Mouse (Mus musculus) adrenal gland, adult 2 months (tissue): ENCODE measurements around the gene Tada2a. TPM values are rescaled to one million over a fixed set of nuclear protein-coding genes. Genes with fewer than 3 reads are reported as not detected.

ENCODE experiments used
- DNase-seq: peaks from one replicate; pipeline ENCODE4 v3.0.0; 2021
- polyA plus RNA-seq: library from polyadenylated mRNA; depleted of rRNA; stranded (reverse); fragments of >200 nt; gene quantifications from 2 replicates; pipeline ENCODE4 v1.2.3, GENCODE M21; 2012; rRNA removed
- total RNA-seq, 2 experiments: library from RNA; stranded (reverse); gene quantifications; 2 replicates each; pipeline ENCODE4 v1.2.3; 2021

The Tada2a gene
- total and polyA plus RNA-seq, 3 experiments: 3.1 to 16.3 (median 12.5) TPM

GRCm38 (mm10) chr11:84063631-84064209 lies 65.7 kb downstream of the Tada2a start:
- no peak for DNase-seq

DNA sequence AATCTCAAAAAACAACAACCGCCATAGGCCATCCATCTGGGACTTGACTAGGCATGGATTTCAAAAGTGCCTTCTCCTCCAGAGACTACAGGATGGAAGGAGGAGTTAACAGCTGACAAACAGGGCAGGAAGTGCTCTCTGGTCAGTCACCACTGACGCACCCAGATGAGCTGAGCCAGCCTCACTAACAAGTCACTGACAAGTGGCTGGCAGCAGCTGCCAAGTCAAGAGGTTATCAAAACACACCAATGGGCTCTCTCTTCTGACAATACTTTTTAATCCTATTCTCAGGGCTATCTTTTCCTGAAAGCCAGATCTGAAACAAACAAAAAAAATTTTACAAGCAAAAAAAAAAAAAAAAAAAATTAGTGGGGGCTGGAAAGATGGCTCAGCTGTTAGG lies 66.6 kb downstream of the Tada2a start:
- DNase-seq: peak; percentile 63

- no peak for DNase-seq
Measured at GRCm38 (mm10) chr11:84061881-84062280, 67.5 kb downstream of the Tada2a start.

DNA sequence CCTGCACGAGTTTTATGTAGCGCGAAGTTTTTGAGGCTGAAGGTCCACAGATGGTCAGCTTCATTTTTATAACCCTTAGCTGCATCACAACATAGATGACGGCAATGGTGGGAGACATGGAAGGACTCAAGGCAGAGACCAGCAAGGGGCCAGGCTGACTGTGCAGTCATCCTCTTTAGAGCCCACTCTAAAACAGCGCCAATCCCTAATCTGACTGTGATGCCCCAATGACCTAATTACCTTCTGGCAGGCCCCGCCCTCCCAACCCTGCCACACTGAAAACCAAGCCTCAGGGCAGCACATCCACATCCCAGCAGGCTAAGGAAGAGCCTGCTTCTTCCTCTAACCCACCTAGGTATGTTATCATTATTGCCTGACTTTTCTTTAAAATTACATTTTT lies 68.8 kb downstream of the Tada2a start:
- no peak for DNase-seq

DNA sequence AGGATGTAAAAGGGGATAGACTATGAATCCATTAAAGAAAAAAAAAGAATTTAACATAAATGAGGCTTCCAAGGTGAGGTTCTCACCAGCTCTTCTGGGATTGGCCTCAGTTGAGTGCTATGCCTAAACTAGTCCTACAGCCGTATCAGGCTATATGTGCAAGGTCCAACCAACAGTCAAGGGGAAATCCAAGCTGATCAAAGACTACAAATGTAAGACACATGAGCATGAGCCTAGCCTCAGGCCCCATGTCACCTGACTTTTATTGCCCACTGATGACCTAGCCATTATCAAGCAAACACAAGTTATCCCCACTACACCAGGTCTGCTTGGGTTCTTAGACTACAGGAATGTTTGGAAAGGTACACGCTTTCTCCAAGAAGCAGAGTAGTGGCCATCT lies 69.6 kb downstream of the Tada2a start:
- no peak for DNase-seq

DNA sequence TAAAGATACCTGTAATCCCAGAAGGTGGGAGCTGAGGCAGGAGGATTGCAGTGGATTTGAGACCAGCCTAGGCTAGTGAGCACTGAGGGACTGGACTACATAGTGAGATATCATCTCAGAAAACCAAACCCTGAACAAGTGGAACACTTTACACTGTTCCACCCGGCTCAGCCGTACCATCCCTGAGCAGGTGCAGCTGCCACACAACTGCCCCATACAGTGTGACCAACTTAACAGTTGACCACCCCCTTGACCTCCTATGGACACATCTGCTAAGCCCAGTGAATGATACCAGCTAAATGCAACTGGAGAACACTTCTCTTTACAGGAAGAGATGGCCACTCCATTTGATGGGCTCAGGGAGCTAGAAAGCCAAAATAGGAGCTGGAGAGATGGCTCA lies 72.0 kb downstream of the Tada2a start:
- no peak for DNase-seq

DNA sequence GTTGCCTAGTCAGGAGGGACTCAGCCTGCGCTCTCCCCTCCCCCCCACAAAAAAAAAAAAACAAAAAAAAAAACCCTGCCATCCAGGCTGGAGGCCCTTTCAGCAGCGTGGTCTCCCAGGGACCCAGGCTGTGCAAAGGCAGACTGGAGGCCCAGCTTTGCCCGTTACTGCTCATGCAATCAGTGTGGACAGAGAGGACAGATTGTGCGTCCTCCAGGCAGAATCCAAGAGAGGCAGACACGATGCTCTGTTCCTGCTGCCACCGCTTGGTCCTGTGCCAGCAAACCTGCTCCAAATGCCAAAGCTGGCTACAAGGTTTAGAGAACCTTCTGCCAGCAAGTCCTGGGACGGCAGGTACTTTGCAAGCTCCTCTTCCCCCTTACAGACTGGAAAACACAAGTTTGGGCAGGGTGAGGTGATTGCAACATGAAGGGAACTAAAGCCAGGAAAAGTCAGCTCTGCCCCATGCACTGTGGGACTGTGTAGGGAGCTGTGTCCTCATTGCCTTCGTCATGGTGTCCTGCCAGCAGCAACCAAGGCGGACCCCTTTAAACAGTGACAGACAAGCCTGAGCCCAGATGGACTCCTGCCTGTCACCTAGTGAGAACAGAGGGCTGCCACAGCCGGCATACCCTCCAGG lies 75.8 kb downstream of the Tada2a start:
- DNase-seq: peak; percentile 50

- DNase-seq: no peak
Measured at GRCm38 (mm10) chr11:84053055-84053454, 76.3 kb downstream of the Tada2a start.

DNA sequence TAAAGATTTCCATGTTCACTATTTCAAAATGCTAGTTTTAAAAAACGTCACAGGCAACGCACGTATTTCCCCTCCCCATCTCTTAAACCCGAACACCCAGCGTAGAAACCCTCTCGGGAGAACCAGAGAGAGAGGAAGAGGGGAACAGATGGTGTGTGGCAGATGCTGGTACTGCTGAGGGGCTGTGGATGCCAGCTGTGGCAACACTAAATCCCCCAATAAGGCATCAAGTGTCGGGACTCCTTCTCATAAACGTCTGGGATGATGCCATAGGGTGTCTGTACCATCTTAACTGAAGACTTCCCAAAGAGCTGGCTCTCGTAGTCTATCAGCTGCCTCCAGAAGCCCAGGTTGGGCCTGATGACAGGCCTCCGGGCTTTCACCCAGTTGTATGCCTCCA lies 81.0 kb downstream of the Tada2a start:
- no peak for DNase-seq

DNA sequence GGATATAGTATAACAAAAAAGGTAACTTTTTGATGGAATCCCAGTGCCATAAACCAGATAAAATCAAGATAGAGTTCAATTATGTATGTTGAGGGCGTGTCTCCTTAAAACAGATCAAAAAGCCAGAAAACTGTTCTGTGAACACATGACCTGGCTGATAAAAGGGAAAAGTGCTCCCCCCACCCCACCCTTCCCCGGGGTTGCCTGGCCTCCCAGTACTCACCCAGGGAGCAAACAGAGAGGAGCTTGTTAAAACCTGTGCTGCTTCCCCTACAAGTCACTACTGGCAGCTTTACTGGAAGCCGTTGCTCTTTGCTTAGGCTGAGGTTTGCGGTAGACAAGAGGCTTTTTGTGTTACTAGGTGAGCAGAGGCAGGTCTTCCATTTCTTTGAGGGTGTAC lies 82.1 kb downstream of the Tada2a start:
- DNase-seq: no peak

DNA sequence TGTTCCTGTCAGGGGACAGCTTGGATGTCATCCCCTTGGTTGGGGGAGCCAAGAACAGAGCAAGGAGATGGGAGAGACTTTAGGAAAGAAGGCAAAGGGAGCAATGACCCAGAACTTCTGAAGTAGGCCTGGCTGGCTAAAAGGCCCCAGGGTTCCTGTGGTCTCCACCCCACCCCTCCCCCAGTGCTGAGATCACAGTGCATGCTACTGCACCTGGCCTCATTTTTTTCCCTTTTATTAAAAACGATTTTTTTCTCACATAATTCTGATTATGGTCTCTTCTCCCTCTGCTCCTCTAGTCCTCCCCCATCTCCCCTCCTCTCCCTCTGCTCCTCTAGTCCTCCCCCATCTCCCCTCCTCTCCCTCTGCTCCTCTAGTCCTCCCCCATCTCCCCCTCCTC lies 84.4 kb downstream of the Tada2a start:
- no peak for DNase-seq

- peak; percentile 83 for DNase-seq
Measured at GRCm38 (mm10) chr11:84042808-84043762, 86.3 kb downstream of the Tada2a start.

GRCm38 (mm10) chr11:84040621-84041020 lies 88.8 kb downstream of the Tada2a start:
- no peak for DNase-seq

- DNase-seq: peak; percentile 61
Measured at GRCm38 (mm10) chr11:84033671-84034070, 95.7 kb downstream of the Tada2a start.

GRCm38 (mm10) chr11:84032559-84032958 lies 96.8 kb downstream of the Tada2a start:
- DNase-seq: no peak

- peak; percentile 82 for DNase-seq
Measured at GRCm38 (mm10) chr11:84031971-84032370, 97.4 kb downstream of the Tada2a start.

Other genes starting within 250 kb of the Tada2a start
- gene Ddx52, start 187.5 kb downstream of the Tada2a start, total RNA-seq: 10 to 100 TPM; 19.6 to 19.9 TPM
- 0.92 and 0.96 TPM in 2 replicates for gene Ddx52, start 187.5 kb downstream of the Tada2a start, polyA plus RNA-seq
- gene Synrg, start 165.2 kb downstream of the Tada2a start, total RNA-seq: 10 to 100 TPM; 47.1 to 58.6 TPM
- gene Synrg, start 165.2 kb downstream of the Tada2a start, polyA plus RNA-seq: 26.3 and 37.4 TPM in 2 replicates
- 10 to 100 TPM in 1 of 2 experiments, 1 to 10 TPM in 1; 8.0 to 17.8 TPM for gene Dusp14, start 60.3 kb downstream of the Tada2a start, total RNA-seq
- gene Dusp14, start 60.3 kb downstream of the Tada2a start, polyA plus RNA-seq: 13.4 and 16.7 TPM in 2 replicates
- 100 to 1,000 TPM; 161 to 510 TPM for gene Acaca, start 72 bp upstream of the Tada2a start, total RNA-seq
- 60.3 and 70.2 TPM in 2 replicates for gene Acaca, start 72 bp upstream of the Tada2a start, polyA plus RNA-seq
- gene Gm11437, start 37.9 kb upstream of the Tada2a start, total RNA-seq: not detected
- not detected in 2 replicates for gene Gm11437, start 37.9 kb upstream of the Tada2a start, polyA plus RNA-seq